9 mouse cellular contexts compared by ENCODE assay signal in genomic region chr6:125081394-125081793, GRCm38 (mm10). TPM values are rescaled to one million over a fixed set of nuclear protein-coding genes. Genes with fewer than 3 reads are reported as not detected.
DNase-seq lines count a peak whose midpoint lies in the region; ATAC-seq and TF ChIP-seq lines count a peak whose summit lies in the region.
"Had no signal": no experiment of that assay in that cellular context is flagged by ENCODE, and none has a peak within 500 bp of the region (broad histone marks: within the 10 kb centered on the region; RNA-seq: fewer than 3 reads in every experiment).

No protein-coding gene starts in this region.

- no peak for TF ChIP-seq CTCF in liver, adult 2 months (IDR thresholded peaks at IDR 0.05; ENCODE audit: low read depth, low read length)

- no peaks in the 10 kb centered on the region for H3K79me2 ChIP-seq in liver, adult 2 months (ENCODE audit: control insufficient read depth, insufficient read depth, low read length)

- H3K27ac ChIP-seq in liver, adult 2 months (replicated peaks; ENCODE audit: insufficient read depth, low read depth, low read length): no peak overlapping the region
- H3K27ac ChIP-seq in forebrain, embryonic 12.5 days: peak overlapping the region; percentile 90
- H3K27ac ChIP-seq in limb, embryonic 10.5 days: peak overlapping the region; percentile 86
- peak overlapping the region; percentile 88 for H3K27ac ChIP-seq in neural tube, embryonic 15.5 days (replicated peaks)

- H3K27me3 ChIP-seq in liver, adult 2 months (ENCODE audit: control insufficient read depth, insufficient read depth, low read length): no peaks in the 10 kb centered on the region
- peaks cover 15% of the 10 kb centered on the region for H3K27me3 ChIP-seq in forebrain, embryonic 12.5 days
- peaks cover 17% of the 10 kb centered on the region for H3K27me3 ChIP-seq in limb, embryonic 10.5 days (ENCODE audit: low read depth, poor library complexity, severe bottlenecking)
- no peaks in the 10 kb centered on the region for H3K27me3 ChIP-seq in neural tube, embryonic 15.5 days (replicated peaks)

- H3K36me3 ChIP-seq in liver, adult 2 months (ENCODE audit: control insufficient read depth, insufficient read depth, low read length): no peaks in the 10 kb centered on the region
- H3K36me3 ChIP-seq in forebrain, embryonic 12.5 days (replicated peaks): no peaks in the 10 kb centered on the region
- no peaks in the 10 kb centered on the region for H3K36me3 ChIP-seq in limb, embryonic 10.5 days
- no peaks in the 10 kb centered on the region for H3K36me3 ChIP-seq in neural tube, embryonic 15.5 days

- no peak for TF ChIP-seq POLR2A in liver, adult 2 months (IDR thresholded peaks at IDR 0.05; ENCODE audit: extremely low read depth, insufficient read depth, low read length)

- peaks cover 17% of the 10 kb centered on the region for H3K4me1 ChIP-seq in liver, adult 2 months (ENCODE audit: control insufficient read depth, insufficient read depth, low read length)
- peaks cover 10% of the 10 kb centered on the region for H3K4me1 ChIP-seq in forebrain, embryonic 12.5 days
- peaks cover 10% of the 10 kb centered on the region for H3K4me1 ChIP-seq in limb, embryonic 10.5 days
- peaks cover 15% of the 10 kb centered on the region for H3K4me1 ChIP-seq in neural tube, embryonic 15.5 days

- no peaks in the 10 kb centered on the region for H3K9me3 ChIP-seq in forebrain, embryonic 12.5 days
- H3K9me3 ChIP-seq in limb, embryonic 10.5 days (replicated peaks): no peaks in the 10 kb centered on the region
- no peaks in the 10 kb centered on the region for H3K9me3 ChIP-seq in neural tube, embryonic 15.5 days (replicated peaks)

- no peak; the same call in none of the 2 replicates for ATAC-seq in forebrain, embryonic 12.5 days (ENCODE audit: low FRiP score)
- peak; percentile 29 for ATAC-seq in neural tube, embryonic 15.5 days (ENCODE audit: low FRiP score)
- no peak for ATAC-seq in inflammation-experienced regulatory T-cells, adult 6 months

- peak overlapping the region; percentile 48; the same call in 1 of the 2 replicates for H3K4me3 ChIP-seq in liver, adult 2 months (ENCODE audit: insufficient read depth, low read depth, low read length)
- peak overlapping the region; percentile 42 for H3K4me3 ChIP-seq in forebrain, embryonic 12.5 days (replicated peaks)
- H3K4me3 ChIP-seq in limb, embryonic 10.5 days: peak overlapping the region; percentile 59
- H3K4me3 ChIP-seq in neural tube, embryonic 15.5 days (replicated peaks): peak overlapping the region; percentile 42

- H3K9ac ChIP-seq in liver, adult 2 months (ENCODE audit: low read depth, low read length): peak overlapping the region; percentile 45
- peak overlapping the region; percentile 59 for H3K9ac ChIP-seq in forebrain, embryonic 12.5 days
- H3K9ac ChIP-seq in neural tube, embryonic 15.5 days (replicated peaks): peak overlapping the region; percentile 48; the same call in 1 of the 2 replicates

- peak overlapping the region; percentile 64 for H3K4me2 ChIP-seq in forebrain, embryonic 12.5 days
- peak overlapping the region; percentile 66 for H3K4me2 ChIP-seq in neural tube, embryonic 15.5 days

- DNase-seq in liver, adult 2 months (ENCODE audit: extremely low read depth, low read depth, low spot score): no peak
- DNase-seq in liver: no peak
- DNase-seq in limb, embryonic 10.5 days (ENCODE audit: low spot score): no peak
- no peak for DNase-seq in adrenal gland, adult (ENCODE audit: inconsistent age in 2 of 2, low spot score in 1 of 2)
- DNase-seq in cerebellum, postnatal 25 days: no peak
- DNase-seq: thymus, postnatal 36 days had no signal

- WGBS in liver, adult 2 months: 27% methylated on average over 25 of the region's 25 CpGs
- 27% methylated on average over 25 of the region's 25 CpGs for WGBS in forebrain, embryonic 12.5 days
- 29% methylated on average over 25 of the region's 25 CpGs for WGBS in limb, embryonic 10.5 days
- WGBS in neural tube, embryonic 15.5 days: 24% methylated on average over 25 of the region's 25 CpGs

RNA-seq across cellular contexts. Expression of gene Lpar5, which starts 13.7 kb away (rescaled TPM):
- total RNA-seq in liver, adult 2 months (2014; rRNA removed): 0.27 TPM in 1 of 2 replicates, not detected in the other
- polyA plus RNA-seq in liver, adult 2 months (2012; rRNA removed): 0.42 and 1.2 TPM in 2 replicates
- 0.31 TPM in 1 of 2 replicates, not detected in the other for polyA plus RNA-seq in forebrain, embryonic 12.5 days (2016; fragmentation: Nextera tagmentation; extraction: Ambion mirVana)
- polyA plus RNA-seq in limb, embryonic 10.5 days (2016; fragmentation: Nextera tagmentation; extraction: Ambion mirVana): 0.14 and 0.18 TPM in 2 replicates
- polyA plus RNA-seq in neural tube, embryonic 15.5 days (2015; fragmentation: Nextera tagmentation; extraction: Ambion mirVana): 1.0 and 1.2 TPM in 2 replicates
- polyA plus RNA-seq in inflammation-experienced regulatory T-cells, adult 6 months (2017; shearing (Covaris generic)): 10 to 100 TPM; 10.4 to 19.3 (median 12.1) TPM

RNA-seq across cellular contexts. Expression of gene Chd4, which starts 14.4 kb away (rescaled TPM):
- total RNA-seq in liver, adult 2 months (2014; rRNA removed): 30.0 and 30.5 TPM in 2 replicates
- polyA plus RNA-seq in liver, adult 2 months (2012; rRNA removed): 14.0 and 14.4 TPM in 2 replicates
- polyA plus RNA-seq in forebrain, embryonic 12.5 days (2016; fragmentation: Nextera tagmentation; extraction: Ambion mirVana): 120 and 124 TPM in 2 replicates
- polyA plus RNA-seq in limb, embryonic 10.5 days (2016; fragmentation: Nextera tagmentation; extraction: Ambion mirVana): 104 and 109 TPM in 2 replicates
- polyA plus RNA-seq in neural tube, embryonic 15.5 days (2015; fragmentation: Nextera tagmentation; extraction: Ambion mirVana): 87.5 and 93.9 TPM in 2 replicates
- 10 to 100 TPM; 47.0 to 76.3 (median 61.6) TPM for polyA plus RNA-seq in inflammation-experienced regulatory T-cells, adult 6 months (2017; shearing (Covaris generic))

RNA-seq across cellular contexts. Expression of gene Acrbp, which starts 31.9 kb away (rescaled TPM):
- total RNA-seq in liver, adult 2 months (2014; rRNA removed): 3.2 and 4.1 TPM in 2 replicates
- 6.6 and 7.8 TPM in 2 replicates for polyA plus RNA-seq in liver, adult 2 months (2012; rRNA removed)
- 14.7 and 17.7 TPM in 2 replicates for polyA plus RNA-seq in forebrain, embryonic 12.5 days (2016; fragmentation: Nextera tagmentation; extraction: Ambion mirVana)
- polyA plus RNA-seq in limb, embryonic 10.5 days (2016; fragmentation: Nextera tagmentation; extraction: Ambion mirVana): 10.1 and 13.0 TPM in 2 replicates
- 17.3 and 21.5 TPM in 2 replicates for polyA plus RNA-seq in neural tube, embryonic 15.5 days (2015; fragmentation: Nextera tagmentation; extraction: Ambion mirVana)
- polyA plus RNA-seq in inflammation-experienced regulatory T-cells, adult 6 months (2017; shearing (Covaris generic)): 10 to 100 TPM in 2 of 3 experiments, 1 to 10 TPM in 1; 5.6 to 23.2 (median 17.7) TPM

RNA-seq across cellular contexts. Expression of gene Ing4, which starts 41.8 kb away (rescaled TPM):
- total RNA-seq in liver, adult 2 months (2014; rRNA removed): 15.8 and 16.3 TPM in 2 replicates
- 23.2 and 27.0 TPM in 2 replicates for polyA plus RNA-seq in liver, adult 2 months (2012; rRNA removed)
- polyA plus RNA-seq in forebrain, embryonic 12.5 days (2016; fragmentation: Nextera tagmentation; extraction: Ambion mirVana): 163 and 164 TPM in 2 replicates
- polyA plus RNA-seq in limb, embryonic 10.5 days (2016; fragmentation: Nextera tagmentation; extraction: Ambion mirVana): 121 and 145 TPM in 2 replicates
- polyA plus RNA-seq in neural tube, embryonic 15.5 days (2015; fragmentation: Nextera tagmentation; extraction: Ambion mirVana): 129 and 133 TPM in 2 replicates
- polyA plus RNA-seq in inflammation-experienced regulatory T-cells, adult 6 months (2017; shearing (Covaris generic)): 10 to 100 TPM; 39.9 to 61.7 (median 46.2) TPM

RNA-seq across cellular contexts. Expression of gene Nop2, which starts 50.3 kb away (rescaled TPM):
- 8.2 and 9.7 TPM in 2 replicates for total RNA-seq in liver, adult 2 months (2014; rRNA removed)
- polyA plus RNA-seq in liver, adult 2 months (2012; rRNA removed): 7.7 and 11.0 TPM in 2 replicates
- 62.9 and 63.6 TPM in 2 replicates for polyA plus RNA-seq in forebrain, embryonic 12.5 days (2016; fragmentation: Nextera tagmentation; extraction: Ambion mirVana)
- 94.6 and 119 TPM in 2 replicates for polyA plus RNA-seq in limb, embryonic 10.5 days (2016; fragmentation: Nextera tagmentation; extraction: Ambion mirVana)
- 47.8 and 58.0 TPM in 2 replicates for polyA plus RNA-seq in neural tube, embryonic 15.5 days (2015; fragmentation: Nextera tagmentation; extraction: Ambion mirVana)
- polyA plus RNA-seq in inflammation-experienced regulatory T-cells, adult 6 months (2017; shearing (Covaris generic)): 10 to 100 TPM; 32.7 to 50.7 (median 48.1) TPM
